Mouse (Mus musculus): ENCODE results near the gene Snrpd3.

GRCm38 (mm10) chr10:75484066-75484465, 33.3 kb upstream of the Snrpd3 start:
- no peak for TF ChIP-seq HCFC1 (IDR thresholded peaks at IDR 0.05; ENCODE audit: borderline replicate concordance, insufficient read depth, low read length)
- TF ChIP-seq ZC3H11A (IDR thresholded peaks at IDR 0.05; ENCODE audit: borderline replicate concordance, low read depth, low read length): no peak
